24 mouse cellular contexts compared by ENCODE assay signal in genomic region chr2:24970386-24970785, GRCm38 (mm10). TPM values are rescaled to one million over a fixed set of nuclear protein-coding genes. Genes with fewer than 3 reads are reported as not detected.
DNase-seq lines count a peak whose midpoint lies in the region; ATAC-seq and TF ChIP-seq lines count a peak whose summit lies in the region.
"Had no signal": no experiment of that assay in that cellular context is flagged by ENCODE, and none has a peak within 500 bp of the region (broad histone marks: within the 10 kb centered on the region; RNA-seq: fewer than 3 reads in every experiment).

No protein-coding gene starts in this region.

- TF ChIP-seq CTCF in MEL (IDR thresholded peaks at IDR 0.05 in 2 of 3, conservative IDR thresholded peaks at IDR 0.05 in 1 of 3; ENCODE audit: control insufficient read depth in 1 of 3, insufficient read depth in 1 of 3, low read depth in 2 of 3, low read length in 3 of 3, poor library complexity in 1 of 3, severe bottlenecking in 1 of 3): peak; percentile 9 to 48 (median 44); a peak in 4 of 6 replicates
- TF ChIP-seq CTCF in bone marrow macrophage, adult 2 months (IDR thresholded peaks at IDR 0.05; ENCODE audit: low read depth, low read length): peak; percentile 29; the same call in 1 of the 2 replicates

- peaks cover 4 to 18% of the 10 kb centered on the region in 2 experiments for H3K36me3 ChIP-seq in MEL (ENCODE audit: control insufficient read depth in 1 of 2, insufficient read depth in 2 of 2, low read length in 2 of 2)
- peaks cover 21% of the 10 kb centered on the region; the same call in 1 of the 2 replicates for H3K36me3 ChIP-seq in macrophage (ENCODE audit: inconsistent target)
- H3K36me3 ChIP-seq in hindbrain, embryonic 10.5 days: peaks cover 78% of the 10 kb centered on the region

- no peaks in the 10 kb centered on the region for H3K27me3 ChIP-seq in MEL (ENCODE audit: control insufficient read depth in 1 of 2, insufficient read depth in 2 of 2, low read length in 2 of 2)
- no peaks in the 10 kb centered on the region for H3K27me3 ChIP-seq in hindbrain, embryonic 10.5 days (ENCODE audit: insufficient read depth, poor library complexity, severe bottlenecking)
- H3K27me3 ChIP-seq: CH12.LX; embryonic facial prominence, embryonic 12.5 days; forebrain, embryonic 13.5 days; forebrain, embryonic 15.5 days; Patski had no signal

- no peak for TF ChIP-seq EP300 in MEL (IDR thresholded peaks at IDR 0.05; ENCODE audit: low read depth in 1 of 2, low read length in 2 of 2)

- peaks cover 16% of the 10 kb centered on the region for H3K79me2 ChIP-seq in MEL (ENCODE audit: control insufficient read depth, insufficient read depth, low read length, poor library complexity)
- H3K79me2 ChIP-seq in macrophage (ENCODE audit: inconsistent target): peaks cover 15% of the 10 kb centered on the region

- TF ChIP-seq POLR2A in MEL (IDR thresholded peaks at IDR 0.05; ENCODE audit: control insufficient read depth in 1 of 2, insufficient read depth in 1 of 2, low read depth in 1 of 2, low read length in 2 of 2, poor library complexity in 1 of 2): no peak
- TF ChIP-seq POLR2A in bone marrow macrophage, adult 2 months (IDR thresholded peaks at IDR 0.05; ENCODE audit: borderline replicate concordance, low read depth, low read length): no peak

- no peak overlapping the region for H3K9ac ChIP-seq in MEL (ENCODE audit: control insufficient read depth, low read depth, low read length, poor library complexity, severe bottlenecking)
- H3K9ac ChIP-seq: embryonic facial prominence, embryonic 12.5 days; forebrain, embryonic 13.5 days; forebrain, embryonic 15.5 days; forebrain, postnatal 0 days had no signal

- no peak; the same call in 1 of the 2 replicates for TF ChIP-seq RAD21 in MEL (IDR thresholded peaks at IDR 0.05; ENCODE audit: low read depth, low read length)

- peaks cover 2 to 16% of the 10 kb centered on the region in 2 experiments; a peak in 2 of 4 replicates for H3K4me1 ChIP-seq in MEL (ENCODE audit: control insufficient read depth in 1 of 2, insufficient read depth in 2 of 2, low read length in 2 of 2)
- peaks cover 35% of the 10 kb centered on the region for H3K4me1 ChIP-seq in bone marrow macrophage, adult 2 months (ENCODE audit: control insufficient read depth, insufficient read depth, low read length)
- peaks cover 17% of the 10 kb centered on the region for H3K4me1 ChIP-seq in hindbrain, embryonic 10.5 days (replicated peaks)

- no peaks in the 10 kb centered on the region for H3K9me3 ChIP-seq in MEL (replicated peaks; ENCODE audit: insufficient read depth, low read length)
- H3K9me3 ChIP-seq in hindbrain, embryonic 10.5 days: no peaks in the 10 kb centered on the region
- H3K9me3 ChIP-seq: embryonic facial prominence, embryonic 10.5 days; embryonic facial prominence, embryonic 12.5 days; forebrain, embryonic 13.5 days; forebrain, embryonic 15.5 days; G1E had no signal

- no peak overlapping the region for H3K27ac ChIP-seq in MEL (ENCODE audit: control insufficient read depth, low read depth, low read length)
- H3K27ac ChIP-seq in bone marrow macrophage, adult 2 months (ENCODE audit: insufficient read depth, low read depth, low read length): peak overlapping the region; percentile 69
- peak overlapping the region; percentile 37 for H3K27ac ChIP-seq in macrophage
- H3K27ac ChIP-seq in hindbrain, embryonic 10.5 days: no peak overlapping the region
- H3K27ac ChIP-seq: embryonic facial prominence, embryonic 10.5 days; embryonic facial prominence, embryonic 12.5 days; forebrain, embryonic 13.5 days; forebrain, embryonic 15.5 days had no signal

- no peak overlapping the region for H3K4me3 ChIP-seq in MEL (ENCODE audit: control insufficient read depth in 1 of 2, insufficient read depth in 1 of 2, low read depth in 2 of 2, low read length in 2 of 2)
- H3K4me3 ChIP-seq in bone marrow macrophage, adult 2 months (ENCODE audit: insufficient read depth, low read length): no peak overlapping the region
- no peak overlapping the region for H3K4me3 ChIP-seq in macrophage (ENCODE audit: inconsistent target)
- no peak overlapping the region for H3K4me3 ChIP-seq in hindbrain, embryonic 10.5 days
- H3K4me3 ChIP-seq: embryonic facial prominence, embryonic 10.5 days; embryonic facial prominence, embryonic 12.5 days; forebrain, embryonic 13.5 days; forebrain, embryonic 15.5 days had no signal

- no peak for ATAC-seq in megakaryocyte progenitor cell, adult 5-6 weeks (replicated peaks; ENCODE audit: poor library complexity)
- ATAC-seq: CD4-positive, CD25-positive, alpha-beta regulatory T cell, adult 4 months; forebrain, embryonic 13.5 days; forebrain, embryonic 15.5 days; forebrain, postnatal 0 days; Patski had no signal

- peak; percentile 76 for DNase-seq in MEL (ENCODE audit: low read depth, low spot score)
- DNase-seq in cerebellum, adult 11-12 months: no peak
- DNase-seq in hindbrain, embryonic 10.5 days (ENCODE audit: low spot score): no peak
- DNase-seq: adrenal gland, adult 2 months; adrenal gland, postnatal 10 days; adrenal gland, postnatal 25 days; B cell, adult 2 months; cerebellum, adult 11 months; cerebellum, adult 2 months; cerebellum, adult 9-10 months; cerebellum, postnatal 10 days; cerebellum, postnatal 25 days; forebrain, postnatal 0 days had no signal

- 30% methylated on average over 4 of the region's 4 CpGs for WGBS in macrophage (ENCODE audit: missing documents)
- 83% methylated on average over 4 of the region's 4 CpGs for WGBS in hindbrain, embryonic 10.5 days

RNA-seq across cellular contexts. Expression of gene Mrpl41, which starts 4.5 kb away (rescaled TPM):
- 84.8 and 102 TPM in 2 replicates for total RNA-seq in MEL (2012; rRNA removed)
- polyA plus RNA-seq in MEL (2012; ENCODE audit: insufficient read depth in 1 of 2, insufficient read length in 2 of 2, low read depth in 1 of 2, low replicate concordance in 2 of 2, missing spikeins in 1 of 2): 100 to 1,000 TPM in 1 of 2 experiments, not detected in 1; 103 TPM
- 30.9 and 31.6 TPM in 2 replicates for polyA plus RNA-seq in bone marrow macrophage, adult 2 months (2012; ENCODE audit: insufficient read depth, insufficient read length, missing spikeins)
- 10 to 100 TPM in 4 of 26 experiments, 1 to 10 TPM in 20, not detected in 2; 1.5 to 21.5 (median 4.3) TPM for total RNA-seq in macrophage (2018; cell fraction: chromatin; rRNA removed)
- 10 to 100 TPM; 39.5 to 74.0 (median 58.2) TPM for total RNA-seq in macrophage (2018; cell fraction: cytosol; rRNA removed)
- total RNA-seq in macrophage (2018; cell fraction: nucleus; rRNA removed): 10 to 100 TPM in 18 of 26 experiments, 1 to 10 TPM in 8; 3.9 to 35.6 (median 12.8) TPM
- 63.2 to 80.5 TPM (median 76.8 TPM) in 3 replicates for polyA plus RNA-seq in macrophage (2018)
- 70.4 and 82.4 TPM in 2 replicates for total RNA-seq in megakaryocyte progenitor cell, adult 5-6 weeks (2015)
- total RNA-seq in megakaryocyte progenitor cell, adult 5-6 weeks (2017): 117 and 161 TPM in 2 replicates
- 128 and 156 TPM in 2 replicates for polyA plus RNA-seq in hindbrain, embryonic 10.5 days (2016; fragmentation: Nextera tagmentation; extraction: Ambion mirVana)

RNA-seq across cellular contexts. Expression of gene Pnpla7, which starts 5.4 kb away (rescaled TPM):
- 7.1 and 8.8 TPM in 2 replicates for total RNA-seq in MEL (2012; rRNA removed)
- polyA plus RNA-seq in MEL (2012; ENCODE audit: insufficient read depth in 1 of 2, insufficient read length in 2 of 2, low read depth in 1 of 2, low replicate concordance in 2 of 2, missing spikeins in 1 of 2) (10 to 100 TPM in 1 of 2 experiments, not detected in 1; 11.3 TPM), macrophage (2018) (43.8 to 153 TPM (median 111 TPM) in 3 replicates)
- polyA plus RNA-seq in bone marrow macrophage, adult 2 months (2012; ENCODE audit: insufficient read depth, insufficient read length, missing spikeins): 184 and 202 TPM in 2 replicates
- 1,000 to 10,000 TPM in 5 of 26 experiments, 100 to 1,000 TPM in 20, 10 to 100 TPM in 1; 39.5 to 1,177 (median 524) TPM for total RNA-seq in macrophage (2018; cell fraction: chromatin; rRNA removed)
- total RNA-seq in macrophage (2018; cell fraction: cytosol; rRNA removed): 100 to 1,000 TPM in 13 of 26 experiments, 10 to 100 TPM in 13; 44.4 to 172 (median 98.9) TPM
- total RNA-seq in macrophage (2018; cell fraction: nucleus; rRNA removed): 100 to 1,000 TPM in 24 of 26 experiments, 10 to 100 TPM in 2; 50.9 to 630 (median 233) TPM
- total RNA-seq in megakaryocyte progenitor cell, adult 5-6 weeks (2015): 28.4 and 28.7 TPM in 2 replicates
- total RNA-seq in megakaryocyte progenitor cell, adult 5-6 weeks (2017): 29.6 and 30.4 TPM in 2 replicates
- 3.9 and 5.3 TPM in 2 replicates for polyA plus RNA-seq in hindbrain, embryonic 10.5 days (2016; fragmentation: Nextera tagmentation; extraction: Ambion mirVana)

RNA-seq across cellular contexts. Expression of gene Dph7, which starts 8.2 kb away (rescaled TPM):
- 16.6 and 17.6 TPM in 2 replicates for total RNA-seq in MEL (2012; rRNA removed)
- polyA plus RNA-seq in MEL (2012; ENCODE audit: insufficient read depth in 1 of 2, insufficient read length in 2 of 2, low read depth in 1 of 2, low replicate concordance in 2 of 2, missing spikeins in 1 of 2): 10 to 100 TPM in 1 of 2 experiments, not detected in 1; 19.7 TPM
- polyA plus RNA-seq in bone marrow macrophage, adult 2 months (2012; ENCODE audit: insufficient read depth, insufficient read length, missing spikeins): 8.2 and 8.7 TPM in 2 replicates
- 10 to 100 TPM in 9 of 26 experiments, 1 to 10 TPM in 15, under 1 TPM in 2; 0.76 to 16.7 (median 6.5) TPM for total RNA-seq in macrophage (2018; cell fraction: chromatin; rRNA removed)
- 1 to 10 TPM; 1.5 to 9.4 (median 5.9) TPM for total RNA-seq in macrophage (2018; cell fraction: cytosol; rRNA removed)
- total RNA-seq in macrophage (2018; cell fraction: nucleus; rRNA removed): 10 to 100 TPM in 5 of 26 experiments, 1 to 10 TPM in 19, under 1 TPM in 2; 0.48 to 16.7 (median 3.5) TPM
- polyA plus RNA-seq in macrophage (2018): 5.7 to 9.6 TPM (median 7.8 TPM) in 3 replicates
- 20.8 TPM in 2 replicates for total RNA-seq in megakaryocyte progenitor cell, adult 5-6 weeks (2015)
- total RNA-seq in megakaryocyte progenitor cell, adult 5-6 weeks (2017): 15.5 and 26.2 TPM in 2 replicates
- polyA plus RNA-seq in hindbrain, embryonic 10.5 days (2016; fragmentation: Nextera tagmentation; extraction: Ambion mirVana): 30.8 and 35.5 TPM in 2 replicates

RNA-seq across cellular contexts. Expression of gene Zmynd19, which starts 20.8 kb away (rescaled TPM):
- 73.7 and 83.5 TPM in 2 replicates for total RNA-seq in MEL (2012; rRNA removed)
- polyA plus RNA-seq in MEL (2012; ENCODE audit: insufficient read depth in 1 of 2, insufficient read length in 2 of 2, low read depth in 1 of 2, low replicate concordance in 2 of 2, missing spikeins in 1 of 2) (100 to 1,000 TPM in 1 of 2 experiments, not detected in 1; 114 TPM), macrophage (2018) (4.4 to 23.2 TPM (median 5.6 TPM) in 3 replicates)
- 6.5 and 7.6 TPM in 2 replicates for polyA plus RNA-seq in bone marrow macrophage, adult 2 months (2012; ENCODE audit: insufficient read depth, insufficient read length, missing spikeins)
- 1 to 10 TPM in 23 of 26 experiments, under 1 TPM in 2, not detected in 1; 0.62 to 4.5 (median 1.8) TPM for total RNA-seq in macrophage (2018; cell fraction: chromatin; rRNA removed)
- 1 to 10 TPM; 2.6 to 6.5 (median 4.5) TPM for total RNA-seq in macrophage (2018; cell fraction: cytosol; rRNA removed)
- 1 to 10 TPM; 1.2 to 9.3 (median 2.1) TPM for total RNA-seq in macrophage (2018; cell fraction: nucleus; rRNA removed)
- total RNA-seq in megakaryocyte progenitor cell, adult 5-6 weeks (2015): 16.0 and 19.1 TPM in 2 replicates
- 42.9 and 62.2 TPM in 2 replicates for total RNA-seq in megakaryocyte progenitor cell, adult 5-6 weeks (2017)
- polyA plus RNA-seq in hindbrain, embryonic 10.5 days (2016; fragmentation: Nextera tagmentation; extraction: Ambion mirVana): 24.0 and 27.6 TPM in 2 replicates

RNA-seq across cellular contexts. Expression of gene Arrdc1, which starts 35.3 kb away (rescaled TPM):
- 19.0 and 20.2 TPM in 2 replicates for total RNA-seq in MEL (2012; rRNA removed)
- polyA plus RNA-seq in MEL (2012; ENCODE audit: insufficient read depth in 1 of 2, insufficient read length in 2 of 2, low read depth in 1 of 2, low replicate concordance in 2 of 2, missing spikeins in 1 of 2) (10 to 100 TPM in 1 of 2 experiments, not detected in 1; 49.0 TPM), macrophage (2018) (31.6 to 60.4 TPM (median 40.5 TPM) in 3 replicates)
- polyA plus RNA-seq in bone marrow macrophage, adult 2 months (2012; ENCODE audit: insufficient read depth, insufficient read length, missing spikeins): 97.6 and 102 TPM in 2 replicates
- total RNA-seq in macrophage (2018; cell fraction: chromatin; rRNA removed): 100 to 1,000 TPM; 126 to 299 (median 187) TPM
- 10 to 100 TPM; 27.1 to 45.4 (median 35.8) TPM for total RNA-seq in macrophage (2018; cell fraction: cytosol; rRNA removed)
- total RNA-seq in macrophage (2018; cell fraction: nucleus; rRNA removed): 100 to 1,000 TPM in 24 of 26 experiments, 10 to 100 TPM in 2; 97.6 to 217 (median 179) TPM
- 24.5 and 29.2 TPM in 2 replicates for total RNA-seq in megakaryocyte progenitor cell, adult 5-6 weeks (2015)
- total RNA-seq in megakaryocyte progenitor cell, adult 5-6 weeks (2017): 48.3 and 58.9 TPM in 2 replicates
- 19.4 and 20.6 TPM in 2 replicates for polyA plus RNA-seq in hindbrain, embryonic 10.5 days (2016; fragmentation: Nextera tagmentation; extraction: Ambion mirVana)

Comparison
In these comparisons a context has a peak if more than half of its experiments do, and no peak if none do; other contexts are left out.
1. H3K27ac ChIP-seq: peak in bone marrow macrophage, adult 2 months (single experiment) and macrophage (single experiment); none in MEL (single experiment) and hindbrain, embryonic 10.5 days (single experiment).